Mouse (Mus musculus) gastrocnemius, adult 8-10 months (tissue): Measurements from ENCODE around the gene Kcnh3. TPM values are rescaled to one million over a fixed set of nuclear protein-coding genes. Genes with fewer than 3 reads are reported as not detected.

Experiments
- DNase-seq, 2 experiments: peaks; one replicate each; pipeline ENCODE4 v3.0.0; 2022; ENCODE audit warnings: low spot score in 2 of 2
- total RNA-seq, 4 experiments: library from RNA; stranded (reverse); gene quantifications; 2 replicates each; pipeline ENCODE4 v1.2.4; 2022

Kcnh3 gene
- total RNA-seq = not detected

- DNase-seq = no peak
Measured at GRCm38 (mm10) chr15:99224208-99224911, at the start of gene Kcnh3. Gene Kcnh3, plus strand, starts transcription at chr15:99224861.

- no peak for DNase-seq
Measured at GRCm38 (mm10) chr15:99179639-99180038, 45.0 kb upstream of the Kcnh3 start.

- DNase-seq = no peak
Measured at GRCm38 (mm10) chr15:99184217-99184914, 40.3 kb upstream of the Kcnh3 start.

GRCm38 (mm10) chr15:99194358-99194757 lies 30.3 kb upstream of the Kcnh3 start:
- DNase-seq = no peak

GRCm38 (mm10) chr15:99195043-99195442 lies 29.6 kb upstream of the Kcnh3 start:
- no peak for DNase-seq

- DNase-seq = no peak
Measured at GRCm38 (mm10) chr15:99198761-99199160, 25.9 kb upstream of the Kcnh3 start.

- no peak for DNase-seq
Measured at GRCm38 (mm10) chr15:99205959-99206358, 18.7 kb upstream of the Kcnh3 start.

- DNase-seq = no peak
Measured at GRCm38 (mm10) chr15:99213183-99213582, 11.5 kb upstream of the Kcnh3 start.

- DNase-seq = no peak
Measured at GRCm38 (mm10) chr15:99214941-99215340, 9.7 kb upstream of the Kcnh3 start.

- DNase-seq = no peak
Measured at GRCm38 (mm10) chr15:99215741-99216463, 8.8 kb upstream of the Kcnh3 start.

- DNase-seq = no peak
Measured at GRCm38 (mm10) chr15:99217630-99218029, 7.0 kb upstream of the Kcnh3 start.

GRCm38 (mm10) chr15:99221315-99221952 lies 3.2 kb upstream of the Kcnh3 start:
- DNase-seq = no peak

- DNase-seq = no peak
Measured at GRCm38 (mm10) chr15:99222794-99223584, 1.7 kb upstream of the Kcnh3 start.

GRCm38 (mm10) chr15:99223585-99224207 lies 965 bp upstream of the Kcnh3 start:
- DNase-seq = no peak

- DNase-seq = no peak
Measured at GRCm38 (mm10) chr15:99225081-99225810, 585 bp downstream of the Kcnh3 start.

- no peak for DNase-seq
Measured at GRCm38 (mm10) chr15:99226090-99226489, 1.4 kb downstream of the Kcnh3 start.

- no peak for DNase-seq
Measured at GRCm38 (mm10) chr15:99231998-99232397, 7.3 kb downstream of the Kcnh3 start.

- DNase-seq = no peak
Measured at GRCm38 (mm10) chr15:99233719-99234118, 9.1 kb downstream of the Kcnh3 start.

GRCm38 (mm10) chr15:99234326-99235010 lies 9.8 kb downstream of the Kcnh3 start:
- DNase-seq = no peak
